In genomic region chr8:88449001-88449400, GRCm38 (mm10) we compare ENCODE assay signal across 23 mouse cellular contexts.
DNase-seq lines count a peak whose midpoint lies in the region; ATAC-seq and TF ChIP-seq lines count a peak whose summit lies in the region.
"Had no signal": no experiment of that assay in that cellular context is flagged by ENCODE, and none has a peak within 500 bp of the region (broad histone marks: within the 10 kb centered on the region; RNA-seq: fewer than 3 reads in every experiment).

No protein-coding gene starts in this region.

- no peak for ATAC-seq in hindbrain, embryonic 14.5 days (ENCODE audit: low FRiP score)

- peaks cover 62% of the 10 kb centered on the region for H3K27me3 ChIP-seq in hindbrain, embryonic 10.5 days (ENCODE audit: insufficient read depth, poor library complexity, severe bottlenecking)
- H3K27me3 ChIP-seq in hindbrain, embryonic 14.5 days (ENCODE audit: control insufficient read depth, insufficient read depth, low read length): peaks cover 27% of the 10 kb centered on the region
- peaks cover 66% of the 10 kb centered on the region for H3K27me3 ChIP-seq in limb, embryonic 10.5 days (ENCODE audit: low read depth, poor library complexity, severe bottlenecking)

- H3K9ac ChIP-seq in hindbrain, embryonic 14.5 days: no peak overlapping the region
- H3K9ac ChIP-seq: forebrain, embryonic 12.5 days; heart, embryonic 13.5 days; limb, embryonic 13.5 days; lung, embryonic 15.5 days; stomach, embryonic 15.5 days had no signal

- no peaks in the 10 kb centered on the region for H3K9me3 ChIP-seq in hindbrain, embryonic 10.5 days
- H3K9me3 ChIP-seq in hindbrain, embryonic 14.5 days (ENCODE audit: control insufficient read depth, low read length): no peaks in the 10 kb centered on the region
- no peaks in the 10 kb centered on the region for H3K9me3 ChIP-seq in limb, embryonic 10.5 days (replicated peaks)
- H3K9me3 ChIP-seq: forebrain, embryonic 12.5 days; heart, embryonic 13.5 days; limb, embryonic 13.5 days; lung, embryonic 15.5 days; megakaryocyte, embryonic 14.5 days; stomach, embryonic 15.5 days had no signal

- no peak for TF ChIP-seq CTCF in brain, embryonic 14.5 days (IDR thresholded peaks at IDR 0.05; ENCODE audit: borderline replicate concordance, extremely low read depth, insufficient read depth, insufficient read length)

- TF ChIP-seq POLR2A in brain, embryonic 14.5 days (IDR thresholded peaks at IDR 0.05; ENCODE audit: borderline replicate concordance, extremely low read depth, insufficient read depth, insufficient read length, poor library complexity, severe bottlenecking): no peak

- WGBS in hindbrain, embryonic 10.5 days: 88% methylated on average over 9 of the region's 9 CpGs
- 85% methylated on average over 9 of the region's 9 CpGs for WGBS in hindbrain, embryonic 14.5 days
- 83% methylated on average over 9 of the region's 9 CpGs for WGBS in limb, embryonic 10.5 days

- H3K36me3 ChIP-seq in hindbrain, embryonic 10.5 days: no peaks in the 10 kb centered on the region
- no peaks in the 10 kb centered on the region for H3K36me3 ChIP-seq in hindbrain, embryonic 14.5 days (replicated peaks; ENCODE audit: control insufficient read depth, insufficient read depth)
- H3K36me3 ChIP-seq in limb, embryonic 10.5 days: no peaks in the 10 kb centered on the region
- H3K36me3 ChIP-seq: forebrain, embryonic 12.5 days; heart, embryonic 13.5 days; limb, embryonic 13.5 days; lung, embryonic 15.5 days; stomach, embryonic 15.5 days had no signal

- H3K27ac ChIP-seq in hindbrain, embryonic 10.5 days: peak overlapping the region; percentile 81
- no peak overlapping the region for H3K27ac ChIP-seq in hindbrain, embryonic 14.5 days
- peak overlapping the region; percentile 34; the same call in 1 of the 2 replicates for H3K27ac ChIP-seq in limb, embryonic 10.5 days
- H3K27ac ChIP-seq: forebrain, embryonic 12.5 days; heart, embryonic 13.5 days; layer of hippocampus, adult 2 months; left cerebral cortex, adult 2 months; limb, embryonic 13.5 days; lung, embryonic 15.5 days; stomach, embryonic 15.5 days had no signal

- H3K4me2 ChIP-seq in hindbrain, embryonic 14.5 days (replicated peaks): no peak overlapping the region
- H3K4me2 ChIP-seq: forebrain, embryonic 12.5 days; heart, embryonic 13.5 days; limb, embryonic 13.5 days; liver, embryonic 11.5 days; lung, embryonic 15.5 days; stomach, embryonic 15.5 days had no signal

- H3K4me1 ChIP-seq in hindbrain, embryonic 10.5 days (replicated peaks): peaks cover 63% of the 10 kb centered on the region
- peaks cover 16% of the 10 kb centered on the region for H3K4me1 ChIP-seq in hindbrain, embryonic 14.5 days (replicated peaks; ENCODE audit: control insufficient read depth, insufficient read depth, low read length)
- peaks cover 50% of the 10 kb centered on the region for H3K4me1 ChIP-seq in limb, embryonic 10.5 days

- H3K4me3 ChIP-seq in hindbrain, embryonic 10.5 days: no peak overlapping the region
- no peak overlapping the region for H3K4me3 ChIP-seq in hindbrain, embryonic 14.5 days (replicated peaks; ENCODE audit: low read length)
- no peak overlapping the region for H3K4me3 ChIP-seq in limb, embryonic 10.5 days
- H3K4me3 ChIP-seq: erythroblast, embryonic 14.5 days; forebrain, embryonic 12.5 days; heart, embryonic 13.5 days; layer of hippocampus, adult 2 months; left cerebral cortex, adult 2 months; limb, embryonic 13.5 days; lung, embryonic 15.5 days; megakaryocyte, embryonic 14.5 days; stomach, embryonic 15.5 days had no signal

- no peak for DNase-seq in hindbrain, embryonic 10.5 days (ENCODE audit: low spot score)
- no peak for DNase-seq in hindbrain, embryonic 14.5 days (ENCODE audit: low spot score)
- DNase-seq in brain, embryonic 14.5 days (ENCODE audit: low read depth): peak; percentile 15
- peak; percentile 48 for DNase-seq in cerebellum, adult 9-10 months
- no peak for DNase-seq in limb, embryonic 10.5 days (ENCODE audit: low spot score)
- DNase-seq in right cerebral cortex, postnatal 36 days (ENCODE audit: low spot score in 2 of 2): no peak
- DNase-seq: B cell, adult 2 months; gastrocnemius, postnatal 10 days; heart, postnatal 10 days; kidney, adult 2 months; kidney, postnatal 36 days; lung, postnatal 4 days; midbrain, embryonic 14.5 days had no signal

Comparison
In these comparisons a context has a peak if more than half of its experiments do, and no peak if none do; other contexts are left out.
1. DNase-seq: peak in brain, embryonic 14.5 days (single experiment) and cerebellum, adult 9-10 months (single experiment); none in hindbrain, embryonic 10.5 days (single experiment), hindbrain, embryonic 14.5 days (single experiment), limb, embryonic 10.5 days (single experiment) and right cerebral cortex, postnatal 36 days (0 of 2).